Mouse (Mus musculus) heart, adult 18-20 months (tissue): ENCODE data around the gene Atp2a3. TPM values are rescaled to one million over a fixed set of nuclear protein-coding genes. Genes with fewer than 3 reads are reported as not detected.

ENCODE experiments used
- DNase-seq, 2 experiments: peaks; one replicate each; pipeline ENCODE4 v3.0.0; 2021 to 2022; ENCODE audit warnings: mixed read lengths in 1 of 2
- microRNA-seq, 2 experiments: library from miRNA; unstranded; fragments of <30 nt; microRNA quantifications; one replicate each; pipeline ENCODE4 v1.2.0; 2022
- total RNA-seq, 2 experiments: library from RNA; stranded (reverse); gene quantifications; 2 replicates each; pipeline ENCODE4 v1.2.3; 2021

The Atp2a3 gene
- total RNA-seq, 2 experiments from 2014 or later = 8.6 to 15.8 TPM

GRCm38 (mm10) chr11:73036889-73037288 is 75.9 kb downstream of the Atp2a3 start:
- DNase-seq = no peak

GRCm38 (mm10) chr11:73037691-73038090 is 76.7 kb downstream of the Atp2a3 start:
- DNase-seq = no peak

GRCm38 (mm10) chr11:73039102-73039799 is 78.3 kb downstream of the Atp2a3 start:
- peak; percentile 39 to 77 for DNase-seq

Small RNA genes within 50 kb of the gene (microRNA-seq; reads per million reads assigned to microRNA genes)
- 0 reads per million in 2 experiments for gene Gm44467

Other genes starting within 250 kb of the Atp2a3 start
- gene Cyb5d2, start 165.0 kb upstream of the Atp2a3 start, total RNA-seq = 10 to 100 TPM; 21.5 to 24.3 TPM
- 10 to 100 TPM; 16.5 to 19.6 TPM for gene Zzef1, start 164.9 kb upstream of the Atp2a3 start, total RNA-seq
- gene P2rx1, start 37.9 kb downstream of the Atp2a3 start, total RNA-seq = under 1 TPM; 0.25 to 0.28 TPM
- under 1 TPM; 0.90 to 0.92 TPM for gene Camkk1, start 57.8 kb downstream of the Atp2a3 start, total RNA-seq
- gene Ncbp3, start 86.6 kb downstream of the Atp2a3 start, total RNA-seq = 1 to 10 TPM; 5.6 to 6.2 TPM
- gene Itgae, start 129.4 kb downstream of the Atp2a3 start, total RNA-seq = under 1 TPM; 0.10 to 0.41 TPM
- under 1 TPM; 0.12 to 0.21 TPM for gene Haspin, start 177.1 kb downstream of the Atp2a3 start, total RNA-seq
- gene P2rx5, start 199.3 kb downstream of the Atp2a3 start, total RNA-seq = 10 to 100 TPM; 14.4 to 17.1 TPM
- 10 to 100 TPM; 94.8 to 98.0 TPM for gene Emc6, start 215.9 kb downstream of the Atp2a3 start, total RNA-seq
- 10 to 100 TPM; 48.7 to 53.3 TPM for gene Tax1bp3, start 215.9 kb downstream of the Atp2a3 start, total RNA-seq
- 1 to 10 TPM; 10.0 TPM for gene Ctns, start 237.9 kb downstream of the Atp2a3 start, total RNA-seq
- gene Shpk, start 238.3 kb downstream of the Atp2a3 start, total RNA-seq = 1 to 10 TPM in 1 of 2 experiments, under 1 TPM in 1; 0.92 to 1.5 TPM